Mouse (Mus musculus): ENCODE data around the gene Fnbp1.
A peak's percentile ranks its signal among the peaks of the same experiment; 100 is the strongest.

Gene Fnbp1

DNA sequence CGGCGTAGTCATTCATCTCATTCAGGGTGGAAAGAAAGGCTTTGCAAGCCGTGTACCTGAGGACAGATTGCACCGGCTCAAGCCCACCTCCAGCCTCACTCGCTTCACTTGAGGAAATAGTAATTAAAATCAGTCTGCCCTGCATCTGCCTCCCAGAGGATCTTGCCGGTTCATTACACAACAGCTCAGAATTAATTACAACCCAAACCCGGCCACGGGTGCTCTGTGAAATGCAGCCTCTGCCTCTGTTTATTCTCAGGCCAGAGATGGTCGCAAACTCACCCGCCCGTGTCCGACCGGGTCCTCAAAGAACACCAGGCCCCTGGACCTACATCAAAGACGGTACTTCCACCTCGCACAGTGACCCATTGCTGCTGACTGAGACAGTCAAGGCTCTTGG, 45.7 kb downstream of the Fnbp1 start:
- no peak for ATAC-seq (ENCODE audit: low TSS enrichment)

DNA sequence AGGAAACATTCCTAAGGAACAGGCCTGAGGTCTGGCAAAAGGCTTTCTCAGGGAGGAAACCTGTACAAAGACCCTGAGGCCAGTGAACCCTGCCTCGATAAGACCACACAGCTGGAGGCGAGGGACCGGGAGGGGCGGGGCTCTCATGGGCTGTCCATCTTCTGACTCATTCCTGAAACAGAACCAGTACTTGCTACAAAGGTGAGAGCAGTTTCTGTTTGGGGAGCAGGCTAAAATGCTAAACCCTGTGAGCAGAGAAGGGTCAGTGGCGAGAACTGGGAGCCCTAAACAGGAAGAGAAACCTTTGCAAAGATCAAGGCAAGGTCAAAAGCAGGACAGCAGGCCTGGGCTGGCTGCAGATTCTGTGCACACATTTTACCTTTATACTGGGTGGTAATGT, 47.2 kb downstream of the Fnbp1 start:
- no peak for ATAC-seq (ENCODE audit: low TSS enrichment)

GRCm38 (mm10) chr2:31092939-31093338, 48.9 kb downstream of the Fnbp1 start:
- no peak for ATAC-seq (ENCODE audit: low TSS enrichment)

GRCm38 (mm10) chr2:31091182-31091581, 50.6 kb downstream of the Fnbp1 start:
- no peak for ATAC-seq (ENCODE audit: low TSS enrichment)

GRCm38 (mm10) chr2:31089607-31090006, 52.2 kb downstream of the Fnbp1 start:
- no peak for ATAC-seq (ENCODE audit: low TSS enrichment)

DNA sequence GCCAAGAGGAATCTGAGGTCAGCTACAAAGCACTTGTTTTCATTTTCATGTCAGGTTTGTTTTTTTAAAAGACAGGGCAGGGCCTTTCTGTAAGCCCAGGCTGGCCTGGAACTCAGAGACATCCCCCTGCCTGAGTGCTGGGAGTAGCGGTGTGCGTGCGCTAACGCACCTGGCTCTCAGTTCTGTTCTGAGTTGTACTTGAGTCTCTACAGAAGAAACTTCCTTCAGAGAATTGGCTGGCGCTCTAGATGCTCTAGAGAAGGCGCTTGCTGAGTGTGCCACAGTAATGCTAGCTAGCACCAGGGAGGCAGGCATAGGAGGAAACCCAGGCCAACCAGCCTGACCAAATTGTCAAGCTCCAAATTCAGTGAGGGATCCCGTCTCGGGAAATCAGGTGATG, 52.9 kb downstream of the Fnbp1 start:
- ATAC-seq (ENCODE audit: low TSS enrichment) = no peak

DNA sequence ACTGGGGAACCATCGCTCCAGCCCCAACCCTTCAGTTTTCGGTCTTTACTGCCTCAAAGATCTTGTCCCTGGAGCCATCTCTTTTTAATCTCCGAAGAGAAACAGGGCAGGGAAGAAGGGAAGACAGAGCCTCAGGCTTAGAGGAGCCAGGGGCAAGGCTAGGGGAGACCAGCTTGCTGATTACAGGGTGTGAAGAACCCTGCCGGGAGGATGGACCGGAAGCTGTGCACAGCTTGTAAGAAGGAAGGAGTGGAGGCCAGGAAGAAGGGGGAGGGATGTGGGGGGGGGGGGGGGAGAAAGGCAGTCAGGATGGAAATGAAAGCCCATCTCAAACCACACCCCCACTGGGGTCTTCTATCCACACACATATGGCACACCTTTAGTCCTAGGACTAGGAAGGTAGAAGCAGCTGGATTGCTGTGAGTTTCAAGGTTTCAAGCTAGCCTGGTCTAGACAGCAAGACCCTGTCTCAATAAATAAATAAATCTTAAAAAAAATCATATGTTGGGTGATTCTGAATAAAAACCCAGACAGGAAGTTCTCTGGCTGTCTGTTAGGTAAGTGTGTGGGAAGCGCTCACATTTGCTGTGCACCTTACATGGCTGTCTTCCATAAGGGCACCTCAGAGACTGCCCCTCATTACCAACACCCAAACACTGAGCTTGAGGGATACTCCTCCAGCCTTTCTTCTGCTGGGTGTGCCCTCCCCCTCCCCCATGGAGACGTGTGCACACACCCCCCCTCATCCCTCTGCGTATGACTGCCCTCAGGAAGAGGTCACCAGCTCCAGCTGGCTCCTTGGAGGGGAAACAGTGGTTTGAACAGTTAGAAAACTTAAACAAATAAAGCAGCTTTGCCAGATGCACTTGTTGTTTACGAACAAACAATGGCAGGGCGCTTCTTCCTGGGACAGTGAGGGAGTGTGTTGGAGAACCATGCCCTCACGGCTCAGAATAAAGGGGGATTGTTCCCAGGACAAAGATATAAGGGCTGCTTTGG, 53.8 kb downstream of the Fnbp1 start:
- ATAC-seq (ENCODE audit: low TSS enrichment) = peak; percentile 42; the same call in 1 of the 2 replicates

GRCm38 (mm10) chr2:31087085-31087484, 54.7 kb downstream of the Fnbp1 start:
- no peak for ATAC-seq (ENCODE audit: low TSS enrichment)

GRCm38 (mm10) chr2:31086543-31086942, 55.3 kb downstream of the Fnbp1 start:
- ATAC-seq (ENCODE audit: low TSS enrichment) = no peak

GRCm38 (mm10) chr2:31084169-31084850, 57.5 kb downstream of the Fnbp1 start:
- ATAC-seq (ENCODE audit: low TSS enrichment) = no peak

DNA sequence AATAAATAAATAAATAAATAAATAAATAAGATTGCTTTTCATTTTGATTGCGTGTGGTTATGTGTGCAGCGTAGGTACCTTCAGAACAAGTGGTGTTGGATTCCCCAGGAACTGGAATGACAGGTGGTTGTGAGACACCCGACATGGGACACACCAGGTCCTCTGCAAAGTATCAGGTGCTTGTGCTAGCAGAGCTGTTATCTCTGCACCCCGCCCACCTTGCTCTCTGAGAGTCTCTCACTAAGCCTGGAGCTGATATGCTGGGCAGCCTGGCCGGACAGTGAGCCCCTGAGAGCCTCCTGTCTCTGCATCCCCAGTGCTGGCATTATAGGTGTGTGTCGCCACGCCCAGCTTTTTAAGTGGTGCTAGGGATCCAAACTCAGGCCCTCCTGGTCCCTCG, 58.4 kb downstream of the Fnbp1 start:
- ATAC-seq (ENCODE audit: low TSS enrichment) = no peak

DNA sequence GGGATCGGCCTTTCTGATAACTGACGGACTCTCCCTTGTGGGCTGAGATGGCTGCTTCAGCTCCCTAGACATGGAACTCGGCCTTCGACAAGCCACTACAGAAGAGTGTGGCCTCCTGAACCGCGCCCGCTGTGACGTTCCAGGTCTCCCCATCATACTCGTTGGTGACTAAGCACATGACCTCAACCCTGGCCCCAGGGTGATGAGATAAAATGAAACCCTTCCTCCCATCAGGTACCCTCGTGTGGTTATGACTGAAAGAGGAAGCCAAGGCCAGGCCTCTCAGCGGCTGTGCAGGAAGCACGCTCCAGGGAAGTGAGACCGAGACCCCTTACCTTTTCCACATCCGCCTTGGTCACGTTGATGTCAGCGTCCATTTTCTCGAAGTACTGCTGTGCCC, 59.2 kb downstream of the Fnbp1 start:
- no peak for ATAC-seq (ENCODE audit: low TSS enrichment)

DNA sequence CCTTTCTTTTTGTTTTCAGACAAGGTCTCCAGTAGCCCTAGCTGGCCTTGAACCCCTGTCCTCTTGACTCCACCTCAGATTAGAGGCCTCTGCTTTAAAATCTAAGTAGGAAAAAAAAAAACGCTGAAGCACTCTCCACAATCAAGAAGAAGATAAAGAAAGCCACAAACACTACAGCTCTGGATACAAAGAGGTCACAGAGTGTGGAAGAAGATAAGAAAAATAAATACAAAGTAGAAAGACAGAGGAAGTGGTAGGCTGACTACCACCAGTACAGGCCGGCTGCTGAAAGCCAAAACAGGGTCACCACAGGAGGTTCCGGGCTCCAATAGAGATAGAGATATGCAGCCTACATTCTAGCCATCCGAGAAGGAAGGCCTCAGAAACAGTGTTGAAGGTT, 60.5 kb downstream of the Fnbp1 start:
- no peak for ATAC-seq (ENCODE audit: low TSS enrichment)

DNA sequence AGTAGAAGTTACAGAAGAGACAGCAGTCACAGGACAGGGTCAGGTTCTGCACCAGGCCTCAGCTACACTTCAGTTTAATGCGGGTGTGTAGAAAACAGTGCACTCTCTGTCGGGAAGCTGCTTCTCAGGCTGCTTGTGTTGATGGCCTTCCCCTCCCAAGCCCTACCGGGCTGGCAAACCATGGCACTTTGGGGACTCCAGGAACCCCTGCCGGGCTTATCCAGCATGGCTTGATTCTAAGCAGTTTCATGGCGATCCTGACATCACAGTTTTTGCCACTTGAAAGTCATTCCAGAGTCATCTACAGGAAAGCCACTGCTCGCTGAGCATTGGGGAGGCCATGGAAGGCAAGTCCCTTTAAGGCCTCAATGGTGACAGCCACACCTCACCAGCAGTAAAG, 62.7 kb downstream of the Fnbp1 start:
- no peak for ATAC-seq (ENCODE audit: low TSS enrichment)

DNA sequence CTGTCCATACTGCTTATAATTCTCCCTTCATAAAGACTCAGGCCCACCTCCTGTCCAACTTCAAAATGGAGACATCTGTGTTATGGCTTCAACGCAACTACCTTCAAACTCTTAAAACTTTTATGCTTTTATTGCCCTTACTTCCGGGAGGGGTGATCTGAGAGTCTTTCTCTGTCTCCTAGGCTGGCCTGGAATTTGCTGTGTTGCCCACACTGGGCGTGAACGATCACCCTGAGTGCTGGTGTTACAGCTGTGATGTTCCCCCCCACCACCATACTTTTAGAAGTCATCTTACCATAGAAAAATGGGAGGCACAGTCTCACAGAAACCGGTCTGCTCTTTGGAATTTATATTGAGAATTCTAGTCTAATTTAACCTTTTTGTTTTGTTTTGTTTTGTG, 64.2 kb downstream of the Fnbp1 start:
- no peak for ATAC-seq (ENCODE audit: low TSS enrichment)

DNA sequence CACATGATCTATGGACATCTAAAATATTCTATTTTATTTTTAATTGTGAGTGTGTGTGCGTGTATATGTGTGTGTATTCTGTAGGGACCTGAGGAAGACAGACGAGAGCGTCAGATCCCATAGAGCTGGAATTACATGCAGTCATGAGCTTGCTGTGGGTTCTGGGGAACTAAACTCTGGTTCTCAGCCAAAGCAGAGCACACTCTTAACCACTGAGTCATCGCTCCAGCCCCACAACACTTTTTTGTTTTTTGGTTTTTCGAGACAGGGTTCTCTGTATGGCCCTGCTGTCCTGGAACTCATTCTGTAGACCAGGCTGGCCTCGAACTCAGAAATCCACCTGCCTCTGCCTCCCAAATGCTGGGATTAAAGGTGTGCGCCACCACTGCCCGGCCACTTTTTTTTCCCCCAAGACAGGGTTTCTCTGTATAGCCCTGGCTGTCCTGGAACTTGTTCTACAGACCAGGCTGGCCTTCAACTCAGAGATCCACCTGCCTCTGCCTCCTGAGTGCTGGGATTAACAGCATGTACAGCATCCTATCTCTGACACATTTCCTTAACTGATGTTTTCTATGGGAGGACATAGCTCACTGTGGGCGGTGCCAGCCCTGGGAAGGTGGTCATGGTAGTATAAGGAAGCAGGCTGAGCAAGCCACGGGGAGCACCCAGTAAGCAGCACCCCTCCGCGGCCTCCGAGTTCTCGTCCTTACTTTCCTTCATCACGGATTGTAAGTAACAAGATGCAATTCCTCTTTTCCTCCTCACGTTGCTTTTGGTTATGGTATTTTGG, 65.3 kb downstream of the Fnbp1 start:
- no peak for ATAC-seq (ENCODE audit: low TSS enrichment)

- no peak for ATAC-seq (ENCODE audit: low TSS enrichment)
Measured at GRCm38 (mm10) chr2:31075836-31076235, 66.0 kb downstream of the Fnbp1 start.

GRCm38 (mm10) chr2:31075168-31075567, 66.6 kb downstream of the Fnbp1 start:
- no peak for ATAC-seq (ENCODE audit: low TSS enrichment)

DNA sequence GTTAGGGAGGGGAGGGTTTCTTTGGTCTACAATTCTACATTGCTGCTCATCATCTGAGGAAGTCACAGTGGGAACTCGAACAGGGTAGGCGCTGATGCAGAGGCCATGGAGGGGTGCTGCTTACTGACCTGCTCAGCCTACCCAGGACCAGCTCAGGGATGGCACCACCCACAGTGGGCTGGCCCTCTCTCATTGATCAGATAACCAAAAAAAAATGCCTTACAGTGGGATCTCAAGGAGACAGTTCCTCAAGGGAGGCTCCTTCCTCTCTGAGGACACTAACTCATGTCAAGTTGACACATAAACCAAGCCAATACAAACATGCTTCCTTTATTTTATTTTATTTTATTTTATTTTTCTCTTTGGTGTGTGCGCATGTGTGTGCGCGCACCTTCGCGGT, 72.3 kb downstream of the Fnbp1 start:
- no peak for ATAC-seq (ENCODE audit: low TSS enrichment)

GRCm38 (mm10) chr2:31069114-31069445, 72.7 kb downstream of the Fnbp1 start:
- ATAC-seq (ENCODE audit: low TSS enrichment) = no peak

GRCm38 (mm10) chr2:31068246-31069113, 73.3 kb downstream of the Fnbp1 start:
- peak; percentile 60 for ATAC-seq (ENCODE audit: low TSS enrichment)

All from frontal cortex, adult (tissue).